In genomic region chr6:145215826-145216225, GRCm38 (mm10) we compare ENCODE assay signal across 16 mouse cellular contexts.
"Had no signal": no experiment of that assay in that cellular context is flagged by ENCODE, and none has a peak within 500 bp of the region (broad histone marks: within the 10 kb centered on the region; RNA-seq: fewer than 3 reads in every experiment).

No protein-coding gene starts in this region.

- H3K4me3 ChIP-seq: neural tube, embryonic 13.5 days; neural tube, embryonic 15.5 days; stomach, embryonic 15.5 days had no signal

- H3K4me2 ChIP-seq: neural tube, embryonic 13.5 days; neural tube, embryonic 15.5 days; stomach, embryonic 15.5 days had no signal

- H3K9me3 ChIP-seq: neural tube, embryonic 13.5 days; neural tube, embryonic 15.5 days; stomach, embryonic 15.5 days had no signal

- DNase-seq: retina, postnatal 1 day; right cerebral cortex, adult 18-20 months; right cerebral cortex, postnatal 14 days; right cerebral cortex, postnatal 25 days; right cerebral cortex, postnatal 4 days; spleen, adult 18-20 months; thymus, adult 18-20 months; thymus, adult 2 months; thymus, postnatal 14 days; thymus, postnatal 25 days; thymus, postnatal 36 days; thymus, postnatal 4 days had no signal

- H3K27ac ChIP-seq: neural tube, embryonic 13.5 days; neural tube, embryonic 15.5 days; stomach, embryonic 15.5 days; stomach, postnatal 0 days had no signal

- H3K27me3 ChIP-seq: neural tube, embryonic 13.5 days; neural tube, embryonic 15.5 days; stomach, embryonic 15.5 days had no signal

- H3K9ac ChIP-seq: neural tube, embryonic 13.5 days; neural tube, embryonic 15.5 days; stomach, embryonic 15.5 days had no signal
